Mouse (Mus musculus) adrenal gland, postnatal 10 days (tissue): Measurements from ENCODE around the gene Ak4. TPM values are rescaled to one million over a fixed set of nuclear protein-coding genes. Genes with fewer than 3 reads are reported as not detected.
"Not testable (repeated sequence)": the region's sequence is repeated elsewhere in the genome, so short reads cannot be mapped to it uniquely, and the experiment has no call there.

ENCODE experiments used
- DNase-seq: peaks from one replicate; pipeline ENCODE4 v3.0.0; 2021; ENCODE audit warnings: mixed read lengths
- long read RNA-seq, 2 experiments: library from polyadenylated mRNA; stranded (forward); transcript quantifications; one replicate each; pipeline ENCODE4 v2.0.0; 2021
- total RNA-seq, 2 experiments: library from RNA; stranded (reverse); gene quantifications; 2 replicates each; pipeline ENCODE4 v1.2.3; 2021

The Ak4 gene
- total RNA-seq: 10 to 100 TPM; 10.2 to 26.9 TPM
- long read RNA-seq, experiment 1, full-length matches to known transcripts: 1 of 21 reads
- long read RNA-seq, experiment 1, partial matches to known transcripts: 13 of 21 reads
- long read RNA-seq, experiment 1, other reads (novel, unspliced or antisense): 7 of 21 reads
- long read RNA-seq, experiment 2, partial matches to known transcripts: 1 of 2 reads
- long read RNA-seq, experiment 2, other reads (novel, unspliced or antisense): 1 of 2 reads

DNA sequence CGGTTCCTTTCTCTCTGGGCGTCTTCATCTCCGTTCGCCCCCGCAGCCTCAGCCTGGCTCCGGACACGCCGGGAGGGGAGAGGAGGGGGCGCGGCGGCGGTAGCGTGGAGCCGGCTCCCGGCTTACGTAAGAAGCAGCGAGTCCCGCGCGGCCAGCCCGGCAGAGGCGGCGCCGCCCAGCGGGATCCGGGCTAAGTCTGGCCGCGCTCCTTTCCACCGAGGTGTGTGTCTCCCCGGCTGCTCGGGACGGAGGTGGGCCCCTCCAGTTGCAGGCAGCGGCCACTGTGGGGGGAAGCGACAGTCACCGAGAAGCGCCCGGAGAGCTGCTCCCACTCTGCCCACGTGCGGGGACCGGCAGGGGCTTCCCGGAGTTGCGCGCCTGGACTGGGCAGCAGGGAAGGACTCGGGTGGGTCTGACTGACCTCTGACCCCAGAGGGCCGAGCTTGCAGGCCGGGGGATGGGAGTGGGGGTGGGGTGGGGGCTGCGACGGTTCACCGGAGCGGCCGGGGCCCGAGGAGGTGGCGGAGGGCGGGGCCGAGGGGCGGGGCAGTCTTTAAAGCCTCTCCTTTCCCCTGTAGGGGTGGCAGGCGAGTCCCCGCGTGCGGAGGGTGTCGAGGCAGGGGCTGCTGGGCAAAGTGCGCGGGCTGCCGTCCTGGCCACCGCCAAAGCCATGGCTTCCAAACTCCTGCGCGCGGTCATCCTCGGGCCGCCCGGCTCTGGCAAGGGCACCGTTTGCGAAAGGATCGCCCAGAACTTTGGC lies at the start of gene Ak4:
Ak4 (plus strand) TSS at position 127 of the 760 bp plus-strand sequence.
- DNase-seq: peak; percentile 67

DNA sequence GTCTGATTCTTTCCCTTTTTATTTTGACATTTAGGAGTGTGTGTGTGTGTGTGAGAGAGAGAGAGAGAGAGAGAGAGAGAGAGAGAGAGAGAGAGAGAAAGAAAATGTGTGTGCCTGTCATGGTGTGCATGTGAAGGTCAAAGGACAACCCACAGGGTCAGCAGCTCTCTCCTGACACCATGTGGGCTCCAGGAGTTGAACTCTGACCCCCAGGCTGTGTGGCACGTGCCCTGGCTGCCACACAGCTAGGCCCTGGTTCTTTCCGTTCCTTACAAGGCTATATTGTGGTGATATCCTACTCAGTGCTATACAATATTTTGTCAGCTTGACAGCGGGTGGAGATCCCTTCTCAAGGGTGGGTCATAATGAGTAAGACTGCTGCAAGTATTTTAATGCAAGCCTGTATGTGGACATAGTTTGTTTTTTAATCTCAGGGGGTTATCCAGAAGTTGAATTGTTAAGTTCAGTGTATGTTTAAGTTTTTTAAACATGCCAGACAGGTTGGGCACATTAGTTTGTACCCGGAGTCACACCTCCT lies 49.3 kb upstream of the Ak4 start:
- DNase-seq: no peak

DNA sequence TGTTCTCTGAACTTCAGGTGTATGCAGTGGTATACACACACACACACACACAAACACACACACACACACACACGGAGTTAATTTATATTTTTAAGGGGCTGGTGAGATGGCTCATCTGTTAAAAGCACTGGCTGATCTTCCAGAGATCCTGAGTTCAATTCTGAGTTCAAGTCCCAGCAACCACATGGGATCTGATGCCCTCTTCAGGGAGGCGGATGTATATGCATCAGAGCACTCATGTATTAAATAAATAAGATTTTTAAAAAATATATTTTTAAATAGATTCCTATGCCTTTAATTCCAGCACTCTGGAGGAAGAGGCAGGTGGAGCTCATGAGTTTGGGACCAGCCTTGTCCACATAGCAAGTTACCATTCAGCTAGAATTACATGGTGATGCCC lies 46.8 kb upstream of the Ak4 start:
- DNase-seq: no peak

DNA sequence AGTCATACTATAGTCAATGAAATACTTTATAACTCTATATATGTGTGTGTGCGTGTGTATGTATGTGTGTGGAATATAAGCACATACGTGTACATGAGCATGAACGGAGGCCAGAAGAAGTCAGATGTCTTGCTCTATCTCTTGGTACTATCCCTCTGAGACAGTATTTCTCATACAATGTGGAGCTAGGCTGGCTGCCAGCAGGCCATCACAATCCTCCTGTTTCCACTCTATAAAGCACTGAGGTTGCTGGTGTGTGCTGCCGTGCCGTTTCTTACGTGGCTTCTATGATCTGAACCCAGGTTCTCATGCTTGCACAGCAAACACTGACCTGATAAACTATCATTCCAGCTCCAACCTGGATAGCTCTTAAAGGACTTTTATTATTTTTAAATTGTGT lies 46.3 kb upstream of the Ak4 start:
- DNase-seq: no peak

DNA sequence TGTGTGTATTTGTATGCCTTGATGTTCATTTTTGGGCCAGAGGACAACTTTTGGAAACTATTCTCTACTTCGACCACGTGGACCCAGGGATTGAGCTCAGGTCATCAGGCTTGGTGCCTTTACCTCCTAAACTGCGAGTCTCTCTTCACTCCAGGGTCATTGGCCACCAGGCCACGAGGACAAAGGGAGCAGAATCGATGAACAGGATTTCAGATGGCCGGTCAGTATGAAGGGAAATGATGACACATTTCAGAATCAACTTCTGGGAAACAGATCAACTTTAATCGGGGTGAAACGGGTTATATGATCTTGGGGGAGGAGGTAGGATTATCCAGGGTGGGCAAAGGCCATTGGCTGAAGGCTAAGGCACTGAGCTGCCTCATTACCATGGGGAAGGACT lies 45.0 kb upstream of the Ak4 start:
- no peak for DNase-seq

DNA sequence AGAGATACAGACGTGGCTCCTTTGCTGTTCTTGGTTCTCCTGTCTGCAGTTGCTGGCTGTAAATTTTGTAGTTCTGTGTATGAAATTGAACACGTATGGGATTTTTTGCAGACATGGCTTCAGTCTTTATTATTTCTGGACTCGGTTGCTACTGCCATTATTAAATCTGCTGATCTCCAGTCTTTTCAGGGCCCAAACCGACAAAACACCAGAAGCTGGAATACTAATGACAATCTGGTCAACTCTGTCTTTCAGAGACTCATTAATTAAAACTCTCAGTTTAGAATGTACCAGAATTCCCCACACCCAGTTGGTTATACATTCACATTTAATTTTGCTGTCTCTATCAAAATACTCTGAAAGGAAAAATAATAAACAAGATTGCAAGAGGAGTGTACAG lies 42.2 kb upstream of the Ak4 start:
- DNase-seq: no peak

DNA sequence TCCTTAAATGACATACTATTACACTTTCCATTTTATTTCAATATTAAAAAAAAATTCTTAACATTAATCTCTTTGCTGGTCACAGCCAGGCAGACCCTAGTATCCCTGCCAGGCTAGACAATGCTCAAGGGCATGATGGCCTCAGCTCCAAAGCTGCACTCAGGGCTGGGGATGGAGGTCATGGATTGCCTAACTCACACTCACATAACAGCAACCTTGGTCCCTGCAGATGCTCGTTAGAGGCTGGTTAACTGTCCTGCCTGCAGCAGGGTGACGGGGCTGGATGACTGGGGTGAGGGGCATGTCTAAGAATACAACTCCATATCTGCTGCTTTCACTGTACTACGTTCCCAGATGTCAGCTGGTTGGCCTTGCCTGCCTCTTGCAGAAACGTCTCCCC lies 40.8 kb upstream of the Ak4 start:
- peak; percentile 63 for DNase-seq

DNA sequence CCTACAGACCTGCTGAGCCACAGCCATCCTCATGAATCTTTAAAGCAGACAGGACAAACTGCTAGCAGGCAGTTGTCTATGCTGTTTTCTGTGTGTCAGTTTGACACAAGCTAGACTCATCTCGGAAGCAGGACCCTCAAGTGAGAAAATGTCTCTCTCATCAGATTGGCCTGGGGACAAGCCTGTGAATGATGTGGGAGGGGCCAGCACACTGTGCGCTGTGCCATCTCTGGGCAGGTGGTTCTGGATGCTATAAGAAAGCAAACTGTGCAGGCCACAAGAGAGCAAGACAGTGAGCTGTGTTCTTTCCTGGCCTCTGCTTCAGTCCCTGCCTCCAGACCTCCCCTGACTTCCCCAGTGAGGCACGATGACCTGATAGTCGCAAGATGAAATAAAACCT lies 40.3 kb upstream of the Ak4 start:
- no peak for DNase-seq

DNA sequence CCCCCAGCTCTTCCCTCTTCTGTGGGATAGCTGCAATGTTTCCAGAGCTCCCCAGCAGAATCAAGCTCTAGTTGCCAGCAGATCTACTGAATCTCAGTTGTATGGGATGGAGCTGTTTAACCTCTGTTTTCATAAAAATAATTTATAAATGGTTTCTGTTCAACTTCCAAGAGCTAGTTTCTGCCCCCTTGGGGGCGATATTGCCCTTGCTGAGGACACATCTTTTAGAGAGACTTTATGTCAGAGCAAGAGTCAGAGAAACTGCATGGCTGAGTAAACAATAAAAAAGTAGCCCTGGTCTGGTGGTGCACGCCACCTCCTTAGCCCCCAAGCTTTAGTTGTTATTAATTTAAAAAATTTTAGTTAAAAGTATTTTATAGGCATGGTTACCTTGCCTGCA lies 34.1 kb upstream of the Ak4 start:
- DNase-seq: peak; percentile 33

DNA sequence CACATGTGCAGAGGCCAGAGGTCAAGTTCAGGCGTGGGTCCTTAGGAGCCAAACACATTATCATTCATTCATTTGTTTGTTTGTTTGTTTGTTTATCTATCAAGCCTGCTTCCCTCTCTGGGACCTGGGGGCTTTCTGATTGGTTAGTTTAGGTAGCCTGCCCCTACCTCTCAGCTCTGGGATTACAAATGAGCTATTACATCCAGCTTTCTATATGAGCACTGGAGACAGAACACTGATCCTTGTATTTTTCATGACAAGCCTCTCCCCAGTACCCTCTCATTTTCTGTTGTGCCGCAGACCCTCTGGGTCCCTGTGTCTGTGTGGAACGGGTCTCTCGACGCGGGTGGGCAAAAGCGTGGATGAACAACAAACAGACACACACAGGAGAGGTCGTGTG lies 30.8 kb upstream of the Ak4 start:
- no peak for DNase-seq

DNA sequence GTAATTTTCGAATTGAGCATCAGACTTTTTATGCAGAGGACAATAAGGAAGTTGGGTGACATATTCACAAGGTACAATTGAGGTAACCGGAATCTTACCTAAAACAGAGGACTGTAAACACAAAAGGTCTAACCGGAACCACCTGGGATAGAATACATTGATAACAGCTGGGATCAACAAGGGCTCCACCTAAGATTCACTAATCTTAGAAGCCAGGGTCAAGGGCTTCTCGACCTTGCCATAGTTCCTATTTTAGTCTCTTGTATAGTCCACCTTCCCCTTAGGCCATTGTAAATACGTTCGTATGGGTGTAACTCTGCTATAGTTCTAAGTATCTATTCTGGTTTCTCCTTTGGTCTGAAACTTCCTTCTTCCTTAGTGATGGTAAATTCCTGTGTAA lies 30.4 kb upstream of the Ak4 start:
- DNase-seq: not testable (repeated sequence)

DNA sequence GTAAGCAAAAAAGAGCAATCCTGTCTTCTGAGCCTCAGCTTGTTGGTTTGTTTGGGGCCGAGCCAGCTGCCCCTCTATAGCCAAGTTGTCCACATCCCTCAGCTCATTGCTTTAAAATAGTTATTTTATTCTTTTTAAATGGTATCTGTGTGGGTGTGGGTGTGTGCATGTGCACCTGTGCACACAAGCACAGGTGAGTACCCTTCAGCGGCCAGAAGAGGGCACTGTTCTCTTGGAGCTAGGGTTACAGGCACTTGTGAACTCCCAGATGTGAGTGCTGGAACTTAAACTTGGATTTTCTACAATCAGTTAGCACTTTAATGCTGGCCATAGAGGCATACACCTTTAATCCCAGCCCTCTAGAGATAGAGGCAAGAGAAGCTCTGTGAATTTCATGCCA lies 26.8 kb upstream of the Ak4 start:
- DNase-seq: peak; percentile 63

DNA sequence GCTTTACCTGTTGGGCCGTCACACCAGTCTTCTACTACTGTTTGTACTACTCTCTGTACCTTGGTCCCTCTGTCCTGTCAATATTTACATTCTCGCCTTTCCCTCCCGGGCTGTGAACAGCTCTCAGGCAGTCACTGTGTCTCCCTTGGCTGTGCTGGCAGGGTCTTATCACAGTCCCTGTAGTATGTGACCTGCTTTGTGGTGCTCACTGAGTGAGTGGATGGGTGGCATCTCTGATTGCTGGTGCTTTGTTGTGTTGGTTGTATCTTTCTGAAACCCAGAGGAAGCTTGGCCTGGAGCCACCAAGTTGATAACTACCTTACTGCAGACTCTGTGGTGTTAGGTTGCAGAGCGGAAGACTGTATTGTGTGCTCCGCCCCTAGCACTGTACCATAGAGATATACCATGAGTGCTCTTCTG lies 25.8 kb upstream of the Ak4 start:
- no peak for DNase-seq

DNA sequence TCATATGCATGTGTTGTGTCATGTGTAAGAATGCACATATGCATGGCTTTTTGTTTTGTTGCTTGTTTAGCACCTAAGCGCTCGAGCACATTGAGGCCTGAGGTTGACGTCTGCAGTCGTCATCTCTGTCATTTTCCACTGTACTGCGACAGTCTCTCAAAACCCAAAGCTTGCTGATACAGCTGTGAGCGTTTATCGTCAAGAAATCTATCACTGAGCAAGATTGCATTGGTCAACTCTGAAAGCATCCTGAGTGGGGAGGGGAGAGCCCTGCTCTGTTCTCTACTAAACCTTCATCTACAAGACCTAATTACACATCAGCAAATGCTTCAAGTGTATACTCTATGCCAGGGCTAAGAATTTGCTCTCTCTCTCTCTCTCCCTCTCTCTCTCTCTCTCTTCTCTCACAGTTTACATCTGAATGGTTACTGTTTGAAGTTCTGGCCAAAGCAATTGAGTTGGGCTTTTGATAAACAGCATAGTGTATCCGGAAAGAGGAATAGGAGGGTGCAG lies 24.0 kb upstream of the Ak4 start:
- DNase-seq: no peak

DNA sequence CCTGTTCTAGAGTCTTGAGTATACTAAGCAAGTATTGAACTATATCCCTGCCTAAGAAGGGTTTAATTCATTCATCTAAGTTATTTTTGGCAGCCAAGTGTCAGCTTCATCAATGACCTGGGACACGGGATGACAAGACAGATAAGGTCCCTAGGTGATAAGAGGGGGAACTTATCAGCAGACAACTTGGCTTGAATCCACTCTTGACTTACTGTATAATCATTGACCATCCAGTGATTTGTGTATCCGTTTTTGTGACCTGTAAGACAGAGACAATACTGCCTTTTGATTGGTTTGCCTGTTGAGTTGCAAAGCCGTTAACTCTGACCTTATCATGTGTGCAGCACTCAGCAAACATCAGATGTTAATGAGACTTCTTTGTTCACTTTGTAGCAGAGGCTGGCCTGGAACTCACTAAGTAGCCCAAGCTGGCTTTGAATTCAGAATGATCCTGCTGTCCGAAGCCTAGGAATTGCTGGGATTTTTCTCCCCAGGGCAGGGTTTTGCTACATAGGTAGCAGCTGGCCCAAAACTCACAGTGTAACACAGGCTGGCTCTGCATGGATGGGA lies 19.0 kb upstream of the Ak4 start:
- no peak for DNase-seq

DNA sequence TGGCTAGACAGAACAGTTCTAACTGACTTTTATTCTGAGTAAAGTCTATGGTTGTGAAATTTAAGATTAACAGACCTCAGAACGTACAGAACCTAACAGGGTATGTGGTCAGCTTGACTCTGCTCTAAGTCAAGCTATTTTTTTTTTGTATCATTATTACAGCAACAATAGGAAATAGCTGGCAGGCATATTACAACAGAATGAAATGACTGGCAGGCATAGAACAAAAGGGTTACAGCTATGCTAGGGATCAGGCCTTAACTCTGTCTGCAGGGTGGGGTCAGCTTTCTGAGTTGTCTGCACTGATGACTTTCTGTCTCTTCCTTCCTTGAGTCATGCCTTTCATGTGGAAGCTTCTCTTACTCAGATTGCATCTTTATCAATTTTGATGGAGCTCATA lies 17.1 kb upstream of the Ak4 start:
- no peak for DNase-seq

DNA sequence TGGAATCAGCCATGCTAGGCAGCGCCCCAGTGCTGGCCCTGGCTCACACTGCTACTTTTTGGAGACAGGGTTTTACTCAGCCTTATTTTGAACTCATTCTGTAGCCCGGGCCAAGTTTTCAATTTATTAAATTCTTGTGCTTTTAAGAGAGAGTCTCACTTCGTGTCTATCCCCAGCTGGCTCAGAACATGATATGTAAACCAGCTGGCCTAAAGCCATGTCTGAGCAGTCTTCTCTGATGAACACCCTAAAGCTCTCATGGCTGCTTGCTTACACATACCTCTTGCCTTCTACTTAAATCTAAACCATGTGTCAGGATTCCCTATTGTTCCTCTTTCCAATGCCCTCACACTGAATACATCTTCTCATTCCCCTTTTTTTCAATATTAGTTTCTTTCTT lies 14.2 kb upstream of the Ak4 start:
- no peak for DNase-seq

DNA sequence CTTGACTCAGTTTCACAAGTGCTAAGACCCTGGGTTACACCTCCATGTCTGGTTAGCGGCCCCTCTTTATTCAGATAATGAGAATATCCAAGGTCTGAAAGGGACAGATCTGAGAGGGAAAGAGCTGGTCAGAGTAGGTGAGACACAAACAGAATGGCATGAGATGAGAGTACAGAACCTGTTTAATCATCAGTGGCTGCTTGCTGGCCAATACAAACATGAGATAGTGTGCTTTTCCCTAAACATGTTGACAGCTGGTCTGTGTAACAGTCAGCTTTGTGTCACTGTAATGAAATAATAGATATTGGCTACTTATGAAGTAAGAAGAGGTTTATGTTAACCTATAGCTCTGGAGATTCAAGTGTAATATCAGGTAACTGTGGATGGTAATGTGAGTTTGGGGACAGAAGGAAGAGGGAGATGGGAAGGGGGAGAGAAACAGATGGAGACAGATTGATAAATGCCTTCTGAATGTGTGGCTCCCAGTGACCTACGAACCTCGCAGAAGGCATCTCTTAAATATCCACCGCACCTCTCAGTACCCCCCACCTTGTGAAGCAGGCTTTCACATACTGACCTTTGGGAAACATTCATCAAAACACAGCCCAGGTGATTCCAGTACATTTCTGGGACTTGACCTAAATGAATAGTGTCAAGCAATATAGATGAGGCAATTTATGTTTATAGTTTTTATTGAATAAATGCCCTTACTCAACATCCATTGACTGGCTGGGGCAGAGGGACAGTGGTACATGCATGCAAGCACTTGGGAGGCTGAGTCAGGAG lies 12.5 kb upstream of the Ak4 start:
- no peak for DNase-seq

DNA sequence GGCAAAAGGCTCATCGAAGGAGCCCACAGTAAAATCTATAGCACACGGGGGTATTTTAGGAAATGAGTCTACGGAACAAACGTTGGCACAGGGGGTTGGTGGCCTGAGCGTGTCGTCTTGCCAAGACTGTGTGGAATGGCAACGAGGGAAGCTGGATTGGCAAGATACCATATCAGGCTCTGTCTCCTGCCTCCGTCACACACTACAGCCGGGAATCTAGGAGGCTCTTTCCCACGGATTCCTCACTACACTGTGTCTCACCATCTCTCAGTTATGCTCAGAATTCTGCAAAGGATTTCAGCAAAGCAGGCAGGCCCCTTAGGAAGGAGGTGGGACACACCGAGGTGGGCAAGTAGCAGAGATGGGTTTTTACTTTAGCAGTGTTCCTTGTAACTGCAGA lies 2.1 kb upstream of the Ak4 start:
- no peak for DNase-seq

DNA sequence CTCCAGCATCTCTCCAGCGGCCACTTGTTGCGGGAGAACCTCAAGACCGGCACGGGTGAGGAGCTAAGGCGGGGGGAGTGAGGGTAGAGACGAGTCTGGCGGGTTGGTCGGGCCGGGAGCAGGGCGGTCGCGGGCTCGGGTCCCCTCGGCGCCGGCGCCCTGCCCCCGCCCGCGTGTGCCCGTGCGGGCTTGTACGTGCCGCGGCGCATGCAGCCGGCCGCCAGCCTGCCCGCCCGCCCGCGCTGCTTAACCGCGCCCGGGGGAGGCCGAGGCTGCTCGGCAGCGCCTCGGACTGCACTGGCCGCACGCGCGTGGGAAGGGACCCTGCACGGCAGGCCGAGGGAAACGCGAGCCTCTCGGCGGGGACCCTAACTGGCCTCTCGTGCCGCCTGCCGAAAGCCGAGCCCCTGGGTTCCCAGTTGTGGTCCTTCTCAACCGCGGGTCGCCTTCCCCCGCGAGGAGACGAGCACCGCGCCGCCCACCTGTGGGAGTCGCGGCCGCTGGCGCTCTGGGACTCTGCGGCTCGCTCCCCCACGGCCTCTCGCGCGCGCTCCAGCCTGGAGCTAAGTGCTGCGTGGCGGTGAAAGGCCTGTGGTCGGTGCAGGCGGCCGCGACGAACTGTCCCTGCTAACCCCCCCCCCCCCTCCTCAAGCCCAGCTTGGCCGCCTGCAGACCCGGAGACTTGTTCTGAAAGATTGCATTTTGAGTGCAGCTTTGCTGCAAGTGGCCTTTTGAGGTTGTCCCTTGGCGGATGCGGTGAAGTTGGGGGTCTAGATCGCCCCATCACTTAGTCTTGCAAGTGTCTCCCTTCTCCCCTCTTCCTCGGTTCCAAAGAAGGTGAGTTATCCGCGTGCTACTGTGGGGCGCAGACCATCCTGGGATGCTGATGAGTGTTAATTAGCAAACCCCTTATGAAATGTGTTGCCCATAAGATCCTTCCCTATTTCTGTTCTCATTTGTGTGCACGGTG lies 1.1 kb downstream of the Ak4 start:
- peak; percentile 29 for DNase-seq

DNA sequence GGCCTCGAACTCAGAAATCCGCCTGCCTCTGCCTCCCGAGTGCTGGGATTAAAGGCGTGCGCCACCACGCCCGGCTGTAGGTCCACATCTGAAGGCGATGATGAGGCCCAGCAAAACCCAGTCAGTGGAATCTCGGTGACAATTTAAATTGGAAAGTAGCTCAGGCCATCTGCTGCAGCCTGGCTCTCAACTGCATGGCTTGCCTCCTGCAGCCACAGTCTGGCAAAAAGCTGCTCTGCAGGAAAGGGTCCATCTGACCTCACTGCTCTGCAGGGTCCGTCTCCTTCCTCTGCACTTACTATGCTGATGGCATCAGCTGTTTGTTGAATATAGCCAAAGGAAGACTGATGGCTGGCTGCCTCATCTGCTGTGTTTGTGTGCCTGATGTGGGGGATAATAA lies 3.9 kb downstream of the Ak4 start:
- no peak for DNase-seq
